Mouse (Mus musculus) lung, embryonic 16.5 days (tissue): ENCODE measurements around the gene Txndc9. TPM values are rescaled to one million over a fixed set of nuclear protein-coding genes. Genes with fewer than 3 reads are reported as not detected.

ENCODE experiments used
- ATAC-seq: fragments of 200-750 bp; cut with Nextera tagmentation; 2 replicates; pipeline ENCODE4 v1.8.0; 2017; ENCODE audit warnings: low read depth, mild to moderate bottlenecking, moderate library complexity
- H3K27ac ChIP-seq: fragments of 300-500 bp; sonication (generic); 2 replicates; pipeline ENCODE4 v1.5.1; 2014; ENCODE audit warnings: mild to moderate bottlenecking, control low read depth, low read length
- H3K27me3 ChIP-seq: fragments of 300-500 bp; sonication (generic); 2 replicates; pipeline ENCODE4 v1.6.1; 2014; ENCODE audit warnings: low read depth, low read length, mixed read lengths; ENCODE audit not compliant: control insufficient read depth, insufficient read depth
- H3K36me3 ChIP-seq: fragments of 300-500 bp; sonication (generic); 2 replicates; pipeline ENCODE4 v1.6.1; 2014; ENCODE audit warnings: low read length; ENCODE audit not compliant: control insufficient read depth, insufficient read depth
- H3K4me1 ChIP-seq: fragments of 300-500 bp; sonication (generic); replicated peaks from 2 replicates; pipeline ENCODE4 v1.6.1; 2014; ENCODE audit warnings: low read length, mixed read lengths; ENCODE audit not compliant: control insufficient read depth, insufficient read depth
- H3K4me2 ChIP-seq: fragments of 300-500 bp; sonication (generic); 2 replicates; pipeline ENCODE4 v1.6.1; 2014; ENCODE audit warnings: low read depth, low read length, control low read depth
- H3K4me3 ChIP-seq: fragments of 300-500 bp; sonication (generic); 2 replicates; pipeline ENCODE4 v1.5.1; 2014; ENCODE audit warnings: mild to moderate bottlenecking, low read length, control low read depth
- H3K9ac ChIP-seq: fragments of 300-500 bp; sonication (generic); 2 replicates; pipeline ENCODE4 v1.6.1; 2014; ENCODE audit warnings: low read length, control low read depth
- H3K9me3 ChIP-seq: fragments of 300-500 bp; sonication (generic); 2 replicates; pipeline ENCODE4 v1.6.1; 2016; ENCODE audit warnings: low read length; ENCODE audit not compliant: control insufficient read depth
- WGBS: fragments of 180-500 bp; shearing (Covaris S2); extraction: QIAGEN DNeasy Blood & Tissue Kit; methylation state at CpG from one replicate; pipeline ENCODE4 v1.1.7; 2014; 5-methylcytosine and 5-hydroxymethylcytosine counted together
- polyA plus RNA-seq: library from polyadenylated mRNA; unstranded; fragments of >200 nt; fragmentation: Nextera tagmentation; extraction: Ambion mirVana; gene quantifications from 2 replicates; pipeline ENCODE4 v1.2.1, GENCODE M21; 2015

The Txndc9 gene
- polyA plus RNA-seq, 1 experiment from 2014 or later: 142 TPM

DNA sequence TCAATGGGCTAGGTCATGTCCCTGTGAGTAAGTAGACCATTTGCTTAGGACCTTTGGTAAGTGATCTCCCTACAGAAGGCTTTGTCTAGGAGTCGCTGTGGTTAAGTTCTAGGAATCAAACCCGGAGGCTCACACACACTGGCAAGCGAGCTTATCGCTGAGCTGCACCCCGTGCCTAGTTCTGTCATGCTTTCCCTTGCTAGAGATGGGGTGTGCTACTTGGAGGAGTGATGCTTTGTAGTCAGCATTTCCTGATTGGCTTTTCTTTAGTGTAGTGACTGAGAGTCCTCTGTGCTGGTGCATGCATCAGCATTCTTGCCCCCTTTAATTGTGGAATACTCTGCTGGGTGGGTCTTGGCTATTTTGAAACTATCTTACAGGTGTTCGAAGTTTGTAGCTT, 14.0 kb upstream of the Txndc9 start:
- Histone ChIP-seq H3K4me1 (no peaks in the 10 kb centered on the region), H3K4me2 (no peak overlapping the region), H3K9ac (no peak overlapping the region), H3K36me3 (no peaks in the 10 kb centered on the region), H3K4me3 (no peak overlapping the region), H3K27ac (no peak overlapping the region), H3K9me3 (no peaks in the 10 kb centered on the region), H3K27me3 (no peaks in the 10 kb centered on the region)
- 83% methylated on average over 6 of the region's 6 CpGs for WGBS
- ATAC-seq: peak; percentile 31; the same call in 1 of the 2 replicates

DNA sequence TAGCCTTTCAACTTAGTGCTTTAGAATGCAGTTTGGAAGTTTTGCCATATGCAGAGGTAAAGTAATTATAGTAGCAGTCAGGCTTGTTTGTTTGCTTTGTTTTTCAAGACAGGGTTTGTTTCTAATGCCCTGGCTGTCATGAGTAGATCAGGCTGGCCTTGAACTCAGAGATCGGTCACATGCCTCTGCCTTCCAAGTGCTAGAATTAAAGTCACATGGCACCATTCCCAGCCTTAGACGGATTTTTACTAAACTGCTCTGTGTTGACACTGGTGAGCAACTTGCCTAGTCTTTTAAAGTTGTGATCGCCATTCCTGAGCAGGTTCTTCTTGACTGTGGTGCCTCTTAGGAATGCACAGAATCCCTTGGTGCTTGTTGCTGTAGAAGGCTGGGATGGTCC, 9.0 kb upstream of the Txndc9 start:
- Histone ChIP-seq H3K9me3 (no peaks in the 10 kb centered on the region), H3K9ac (no peak overlapping the region), H3K4me1 (no peaks in the 10 kb centered on the region), H3K4me3 (no peak overlapping the region), H3K36me3 (no peaks in the 10 kb centered on the region), H3K27me3 (no peaks in the 10 kb centered on the region), H3K27ac (no peak overlapping the region), H3K4me2 (no peak overlapping the region)
- ATAC-seq: no peak
- 62% methylated on average over 3 of the region's 3 CpGs for WGBS

DNA sequence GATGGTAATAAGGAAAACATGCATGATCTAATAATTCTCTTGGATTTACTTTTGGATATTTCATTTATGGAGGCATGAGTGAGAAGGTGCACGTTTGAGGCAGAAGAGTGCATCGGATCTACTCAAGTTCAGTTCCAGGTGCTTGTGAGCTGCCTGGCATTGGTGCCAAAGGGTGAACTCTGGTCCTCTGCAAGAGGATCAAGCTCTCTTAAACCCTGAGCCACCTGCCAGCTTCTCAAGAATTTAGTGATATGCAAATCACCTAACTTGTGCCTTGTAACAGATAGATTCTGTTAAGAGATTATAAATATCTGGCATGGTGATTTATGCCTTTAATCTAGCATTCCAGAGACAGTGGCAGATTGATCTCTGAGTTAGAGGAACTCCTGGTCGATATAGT, 5.4 kb upstream of the Txndc9 start:
- no peaks in the 10 kb centered on the region for H3K36me3 ChIP-seq
- no peaks in the 10 kb centered on the region for H3K27me3 ChIP-seq
- H3K9ac ChIP-seq: no peak overlapping the region
- H3K4me2 ChIP-seq: no peak overlapping the region
- peaks cover 11% of the 10 kb centered on the region for H3K4me1 ChIP-seq
- H3K4me3 ChIP-seq: no peak overlapping the region
- H3K27ac ChIP-seq: no peak overlapping the region
- ATAC-seq: no peak
- WGBS: 78% methylated on average over 3 of the region's 3 CpGs
- no peaks in the 10 kb centered on the region for H3K9me3 ChIP-seq

DNA sequence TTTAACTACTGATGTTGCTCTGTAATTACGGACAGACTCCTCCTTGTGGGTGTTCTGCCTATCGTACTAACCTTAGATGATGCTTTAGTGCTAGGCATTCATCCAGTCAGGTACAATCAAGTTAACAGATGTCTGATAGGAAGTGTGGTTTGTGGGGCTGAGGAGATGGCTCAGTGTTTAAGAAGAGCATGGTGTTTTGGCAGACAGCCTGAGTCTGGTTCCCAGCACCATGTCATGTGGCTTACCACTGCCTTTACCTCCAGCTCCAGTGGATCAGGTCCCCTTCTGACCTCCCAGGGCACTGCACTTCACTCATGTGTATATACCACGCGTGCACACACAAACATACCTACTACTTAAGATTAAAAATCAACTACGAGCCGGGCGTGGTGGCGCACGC, 4.3 kb upstream of the Txndc9 start:
- H3K9me3 ChIP-seq: no peaks in the 10 kb centered on the region
- no peaks in the 10 kb centered on the region for H3K27me3 ChIP-seq
- peaks cover 11% of the 10 kb centered on the region for H3K4me1 ChIP-seq
- no peak overlapping the region for H3K4me3 ChIP-seq
- H3K4me2 ChIP-seq: no peak overlapping the region
- ATAC-seq: no peak
- no peak overlapping the region for H3K9ac ChIP-seq
- H3K36me3 ChIP-seq: no peaks in the 10 kb centered on the region
- no peak overlapping the region for H3K27ac ChIP-seq
- 93% methylated on average over 9 of the region's 9 CpGs for WGBS

GRCm38 (mm10) chr1:38000844-38001243, 3.2 kb upstream of the Txndc9 start:
- Histone ChIP-seq H3K36me3 (no peaks in the 10 kb centered on the region), H3K9me3 (no peaks in the 10 kb centered on the region), H3K4me1 (peaks cover 16% of the 10 kb centered on the region), H3K27me3 (no peaks in the 10 kb centered on the region), H3K27ac (no peak overlapping the region), H3K9ac (no peak overlapping the region), H3K4me2 (no peak overlapping the region), H3K4me3 (no peak overlapping the region)
- WGBS: 86% methylated on average over 8 of the region's 8 CpGs
- ATAC-seq: no peak

DNA sequence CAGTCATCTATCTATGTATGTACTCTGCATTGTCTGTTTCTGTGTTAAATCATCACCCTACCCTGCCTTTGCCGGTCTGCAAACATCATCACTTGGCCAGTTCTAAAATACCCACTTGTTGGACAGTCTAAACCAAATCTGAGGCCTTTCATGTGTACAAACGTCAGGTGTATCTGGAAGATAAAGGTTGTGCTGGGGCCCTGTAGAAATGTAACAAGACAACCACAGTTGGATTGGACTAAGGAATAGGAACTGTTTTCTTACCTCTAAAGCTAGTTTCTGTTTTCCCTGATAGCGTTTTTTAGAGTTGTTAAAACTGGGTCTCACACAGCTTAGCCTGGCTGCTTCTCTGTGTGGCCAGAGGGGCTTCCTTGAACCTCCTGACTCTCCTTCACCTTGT, 1.9 kb upstream of the Txndc9 start:
- 71% methylated on average over 3 of the region's 3 CpGs for WGBS

GRCm38 (mm10) chr1:37998371-37999199, 892 bp upstream of the Txndc9 start:
- no peaks in the 10 kb centered on the region for H3K9me3 ChIP-seq
- ATAC-seq: peak; percentile 22
- peak overlapping the region; percentile 76 for H3K4me2 ChIP-seq
- peaks cover 19% of the 10 kb centered on the region for H3K36me3 ChIP-seq
- H3K27me3 ChIP-seq: no peaks in the 10 kb centered on the region
- H3K27ac ChIP-seq: peak overlapping the region; percentile 92
- WGBS: 4% methylated on average over 18 of the region's 47 CpGs
- H3K9ac ChIP-seq: peak overlapping the region; percentile 93
- H3K4me1 ChIP-seq: peaks cover 16% of the 10 kb centered on the region
- H3K4me3 ChIP-seq: peak overlapping the region; percentile 96

More for the DNA sequence above, 1.9 kb upstream of the Txndc9 start:
- H3K4me1 ChIP-seq: peaks cover 16% of the 10 kb centered on the region
- no peak overlapping the region for H3K27ac ChIP-seq
- peaks cover 10% of the 10 kb centered on the region for H3K36me3 ChIP-seq
- H3K9ac ChIP-seq: no peak overlapping the region
- H3K4me3 ChIP-seq: no peak overlapping the region; the same call in 1 of the 2 replicates
- ATAC-seq: no peak
- peak overlapping the region; percentile 76 for H3K4me2 ChIP-seq
- no peaks in the 10 kb centered on the region for H3K27me3 ChIP-seq
- no peaks in the 10 kb centered on the region for H3K9me3 ChIP-seq

GRCm38 (mm10) chr1:37996877-37997484, 712 bp downstream of the Txndc9 start:
- under 1% methylated on average over 42 of the region's 42 CpGs for WGBS
- peak overlapping the region; percentile 92 for H3K27ac ChIP-seq
- H3K27me3 ChIP-seq: no peaks in the 10 kb centered on the region
- H3K9me3 ChIP-seq: no peaks in the 10 kb centered on the region
- peak; percentile 97 for ATAC-seq
- peak overlapping the region; percentile 94 for H3K4me2 ChIP-seq
- H3K36me3 ChIP-seq: peaks cover 31% of the 10 kb centered on the region
- H3K4me3 ChIP-seq: peak overlapping the region; percentile 96
- H3K9ac ChIP-seq: peak overlapping the region; percentile 93
- peaks cover 16% of the 10 kb centered on the region for H3K4me1 ChIP-seq

GRCm38 (mm10) chr1:37996226-37996625, 1.5 kb downstream of the Txndc9 start:
- no peak for ATAC-seq
- Histone ChIP-seq H3K27me3 (no peaks in the 10 kb centered on the region), H3K4me3 (peak overlapping the region; percentile 96), H3K9ac (peak overlapping the region; percentile 91), H3K27ac (peak overlapping the region; percentile 92; the same call in 1 of the 2 replicates), H3K4me1 (peaks cover 16% of the 10 kb centered on the region), H3K9me3 (no peaks in the 10 kb centered on the region), H3K4me2 (peak overlapping the region; percentile 94), H3K36me3 (peaks cover 38% of the 10 kb centered on the region)
- WGBS: 39% methylated on average over 3 of the region's 3 CpGs
